Mouse (Mus musculus) cerebellum, adult 11-12 months (tissue): ENCODE results near the gene Gm5678.
A peak's percentile ranks its signal among the peaks of the same experiment; 100 is the strongest.

Experiments
- DNase-seq: peaks from one replicate; pipeline ENCODE4 v3.0.0; 2022

Gene Gm5678

GRCm38 (mm10) chr16:93627761-93628400 is at the start of gene Gm5678:
Gene Gm5678, plus strand, starts transcription at chr16:93628097.
- DNase-seq = no peak

- no peak for DNase-seq
Measured at GRCm38 (mm10) chr16:93578346-93579005, 49.4 kb upstream of the Gm5678 start.

GRCm38 (mm10) chr16:93581125-93581524 is 46.8 kb upstream of the Gm5678 start:
- no peak for DNase-seq

GRCm38 (mm10) chr16:93584976-93585702 is 42.8 kb upstream of the Gm5678 start:
- no peak for DNase-seq

GRCm38 (mm10) chr16:93585703-93586205 is 42.1 kb upstream of the Gm5678 start:
- no peak for DNase-seq

GRCm38 (mm10) chr16:93586382-93586781 is 41.5 kb upstream of the Gm5678 start:
- no peak for DNase-seq

- no peak for DNase-seq
Measured at GRCm38 (mm10) chr16:93588281-93588680, 39.6 kb upstream of the Gm5678 start.

- DNase-seq = no peak
Measured at GRCm38 (mm10) chr16:93590915-93591314, 37.0 kb upstream of the Gm5678 start.

- no peak for DNase-seq
Measured at GRCm38 (mm10) chr16:93591450-93592430, 36.2 kb upstream of the Gm5678 start.

- DNase-seq = no peak
Measured at GRCm38 (mm10) chr16:93592711-93593110, 35.2 kb upstream of the Gm5678 start.

GRCm38 (mm10) chr16:93593406-93593805 is 34.5 kb upstream of the Gm5678 start:
- no peak for DNase-seq

- DNase-seq = no peak
Measured at GRCm38 (mm10) chr16:93594448-93594847, 33.4 kb upstream of the Gm5678 start.

GRCm38 (mm10) chr16:93595766-93596165 is 32.1 kb upstream of the Gm5678 start:
- DNase-seq = peak; percentile 1

GRCm38 (mm10) chr16:93596807-93597206 is 31.1 kb upstream of the Gm5678 start:
- peak; percentile 0 for DNase-seq

GRCm38 (mm10) chr16:93597551-93597950 is 30.3 kb upstream of the Gm5678 start:
- no peak for DNase-seq

- no peak for DNase-seq
Measured at GRCm38 (mm10) chr16:93599461-93599860, 28.4 kb upstream of the Gm5678 start.

- peak; percentile 96 for DNase-seq
Measured at GRCm38 (mm10) chr16:93603439-93604212, 24.3 kb upstream of the Gm5678 start, which contains the start of gene Setd4. Gene Setd4, minus strand, starts transcription at chr16:93604063.

- peak; percentile 54 for DNase-seq
Measured at GRCm38 (mm10) chr16:93604481-93604969, 23.4 kb upstream of the Gm5678 start.

- DNase-seq = no peak
Measured at GRCm38 (mm10) chr16:93605553-93605952, 22.3 kb upstream of the Gm5678 start, which contains the start of gene Cbr1. Gene Cbr1, plus strand, starts transcription at chr16:93605853.

GRCm38 (mm10) chr16:93606146-93606545 is 21.8 kb upstream of the Gm5678 start:
- peak; percentile 34 for DNase-seq

- peak; percentile 81 for DNase-seq
Measured at GRCm38 (mm10) chr16:93607669-93608101, 20.2 kb upstream of the Gm5678 start.
